Mouse (Mus musculus) embryo, embryonic 9.5 days (tissue): Measurements from ENCODE around the gene Xylt2.

Experiments
- DNase-seq: peaks from one replicate; pipeline ENCODE4 v3.0.0-alpha.2; 2017; ENCODE audit errors: extremely low spot score

The Xylt2 gene

GRCm38 (mm10) chr11:94614603-94615002 is 62.7 kb downstream of the Xylt2 start:
- DNase-seq = no peak
